Mouse (Mus musculus): ENCODE measurements around the gene Zfp157. TPM values are rescaled to one million over a fixed set of nuclear protein-coding genes. Genes with fewer than 3 reads are reported as not detected.
A peak's percentile ranks its signal among the peaks of the same experiment; 100 is the strongest.
"Not testable (repeated sequence)": the region's sequence is repeated elsewhere in the genome, so short reads cannot be mapped to it uniquely, and the experiment has no call there.

The Zfp157 gene
- polyA plus RNA-seq (2016; fragmentation: Nextera tagmentation; extraction: Ambion mirVana) = 38.1 and 40.4 TPM in 2 replicates

- under 1% methylated on average over 49 of the region's 49 CpGs for WGBS
- Histone ChIP-seq H3K27me3 (ENCODE audit: insufficient read depth, poor library complexity, severe bottlenecking) (no peaks in the 10 kb centered on the region), H3K4me1 (replicated peaks) (peaks cover 19% of the 10 kb centered on the region), H3K27ac (peak within 1 kb of the TSS; percentile 99), H3K9me3 (no peaks in the 10 kb centered on the region), H3K4me3 (peak within 1 kb of the TSS; percentile 97), H3K36me3 (peaks cover 39% of the 10 kb centered on the region)
- DNase-seq (ENCODE audit: low spot score) = peak; percentile 93
These were observed at the start of gene Zfp157 for GRCm38 (mm10) chr5:138441286-138442194. TSS of gene Zfp157 (plus strand) at chr5:138441468.

GRCm38 (mm10) chr5:138397795-138398337 lies 43.4 kb upstream of the Zfp157 start:
- no peaks in the 10 kb centered on the region for H3K9me3 ChIP-seq
- H3K27me3 ChIP-seq (ENCODE audit: insufficient read depth, poor library complexity, severe bottlenecking) = no peaks in the 10 kb centered on the region
- H3K4me1 ChIP-seq (replicated peaks) = peaks cover 6% of the 10 kb centered on the region; the same call in 1 of the 2 replicates
- no peaks in the 10 kb centered on the region for H3K36me3 ChIP-seq
- DNase-seq (ENCODE audit: low spot score) = no peak
- H3K27ac ChIP-seq = no peak overlapping the region
- WGBS = 57% methylated on average over 2 of the region's 2 CpGs
- H3K4me3 ChIP-seq = no peak overlapping the region

- H3K36me3 ChIP-seq; DNase-seq (ENCODE audit: low spot score); H3K4me1 ChIP-seq (replicated peaks); H3K27ac ChIP-seq; H3K27me3 ChIP-seq (ENCODE audit: insufficient read depth, poor library complexity, severe bottlenecking); H3K4me3 ChIP-seq; H3K9me3 ChIP-seq: not testable (repeated sequence)
These were observed 40.8 kb upstream of the Zfp157 start for GRCm38 (mm10) chr5:138400431-138400830.

- Histone ChIP-seq H3K27ac (no peak overlapping the region), H3K4me1 (replicated peaks) (no peaks in the 10 kb centered on the region), H3K36me3 (peaks cover 81% of the 10 kb centered on the region), H3K4me3 (no peak overlapping the region), H3K9me3 (peaks cover 56% of the 10 kb centered on the region), H3K27me3 (ENCODE audit: insufficient read depth, poor library complexity, severe bottlenecking) (no peaks in the 10 kb centered on the region)
- no peak for DNase-seq (ENCODE audit: low spot score)
- WGBS = 96% methylated on average over 4 of the region's 4 CpGs
These were observed 17.1 kb downstream of the Zfp157 start for GRCm38 (mm10) chr5:138458371-138458770.

GRCm38 (mm10) chr5:138459107-138459506 lies 17.8 kb downstream of the Zfp157 start:
- Histone ChIP-seq H3K27ac (no peak overlapping the region), H3K4me1 (replicated peaks) (no peaks in the 10 kb centered on the region), H3K36me3 (peaks cover 74% of the 10 kb centered on the region), H3K9me3 (peaks cover 51% of the 10 kb centered on the region), H3K4me3 (no peak overlapping the region), H3K27me3 (ENCODE audit: insufficient read depth, poor library complexity, severe bottlenecking) (no peaks in the 10 kb centered on the region)
- WGBS = 98% methylated on average over 1 of the region's 1 CpGs
- DNase-seq (ENCODE audit: low spot score) = no peak

GRCm38 (mm10) chr5:138473601-138474000 lies 32.3 kb downstream of the Zfp157 start:
- peaks cover 1% of the 10 kb centered on the region for H3K9me3 ChIP-seq
- WGBS = 32% methylated on average over 6 of the region's 6 CpGs
- no peaks in the 10 kb centered on the region for H3K27me3 ChIP-seq (ENCODE audit: insufficient read depth, poor library complexity, severe bottlenecking)
- no peak overlapping the region for H3K27ac ChIP-seq
- no peaks in the 10 kb centered on the region for H3K4me1 ChIP-seq (replicated peaks)
- no peak overlapping the region for H3K4me3 ChIP-seq
- DNase-seq (ENCODE audit: low spot score) = peak; percentile 47
- no peaks in the 10 kb centered on the region for H3K36me3 ChIP-seq

GRCm38 (mm10) chr5:138504548-138504947 lies 63.3 kb downstream of the Zfp157 start:
- H3K4me3 ChIP-seq; H3K27me3 ChIP-seq (ENCODE audit: insufficient read depth, poor library complexity, severe bottlenecking); H3K36me3 ChIP-seq; H3K4me1 ChIP-seq (replicated peaks); H3K27ac ChIP-seq; DNase-seq (ENCODE audit: low spot score): not testable (repeated sequence)
- WGBS = 89% methylated on average over 12 of the region's 12 CpGs
- H3K9me3 ChIP-seq = 0 out of 2 replicates have a peak, but pooled peaks cover 11% of the 10 kb centered on the region

Other genes with a start within 250 kb of the Zfp157 start
- gene Mblac1, start 247.2 kb upstream of the Zfp157 start, polyA plus RNA-seq (2016; fragmentation: Nextera tagmentation; extraction: Ambion mirVana) = 8.8 and 11.8 TPM in 2 replicates
- gene Nxpe5, start 215.6 kb upstream of the Zfp157 start, polyA plus RNA-seq (2016; fragmentation: Nextera tagmentation; extraction: Ambion mirVana) = not detected in 2 replicates
- 49.5 and 63.6 TPM in 2 replicates for gene Lamtor4, start 186.0 kb upstream of the Zfp157 start, polyA plus RNA-seq (2016; fragmentation: Nextera tagmentation; extraction: Ambion mirVana)
- gene BC037034, start 177.4 kb upstream of the Zfp157 start, polyA plus RNA-seq (2016; fragmentation: Nextera tagmentation; extraction: Ambion mirVana) = 6.3 and 10.1 TPM in 2 replicates
- 7.9 and 8.5 TPM in 2 replicates for gene Gal3st4, start 168.6 kb upstream of the Zfp157 start, polyA plus RNA-seq (2016; fragmentation: Nextera tagmentation; extraction: Ambion mirVana)
- gene Gm43720, start 161.5 kb upstream of the Zfp157 start, polyA plus RNA-seq (2016; fragmentation: Nextera tagmentation; extraction: Ambion mirVana) = 0.13 and 0.26 TPM in 2 replicates
- gene Gpc2, start 161.5 kb upstream of the Zfp157 start, polyA plus RNA-seq (2016; fragmentation: Nextera tagmentation; extraction: Ambion mirVana) = 48.0 and 95.4 TPM in 2 replicates
- gene Stag3, start 161.2 kb upstream of the Zfp157 start, polyA plus RNA-seq (2016; fragmentation: Nextera tagmentation; extraction: Ambion mirVana) = 3.4 and 3.9 TPM in 2 replicates
- gene Pvrig, start 99.5 kb upstream of the Zfp157 start, polyA plus RNA-seq (2016; fragmentation: Nextera tagmentation; extraction: Ambion mirVana) = 0.14 TPM in 1 of 2 replicates, not detected in the other
- 0.14 TPM in 1 of 2 replicates, not detected in the other for gene 1700123K08Rik, start 123.2 kb downstream of the Zfp157 start, polyA plus RNA-seq (2016; fragmentation: Nextera tagmentation; extraction: Ambion mirVana)
- gene Zfp68, start 178.3 kb downstream of the Zfp157 start, polyA plus RNA-seq (2016; fragmentation: Nextera tagmentation; extraction: Ambion mirVana) = 53.5 and 60.5 TPM in 2 replicates
- 9.0 and 9.4 TPM in 2 replicates for gene A430033K04Rik, start 181.4 kb downstream of the Zfp157 start, polyA plus RNA-seq (2016; fragmentation: Nextera tagmentation; extraction: Ambion mirVana)

All from hindbrain, embryonic 10.5 days (tissue).